Mouse (Mus musculus) kidney, adult 8-10 months (tissue): ENCODE results near the gene Dennd1b.

Experiments used
- DNase-seq, 2 experiments: peaks; one replicate each; pipeline ENCODE4 v3.0.0; 2022

Dennd1b gene

DNA sequence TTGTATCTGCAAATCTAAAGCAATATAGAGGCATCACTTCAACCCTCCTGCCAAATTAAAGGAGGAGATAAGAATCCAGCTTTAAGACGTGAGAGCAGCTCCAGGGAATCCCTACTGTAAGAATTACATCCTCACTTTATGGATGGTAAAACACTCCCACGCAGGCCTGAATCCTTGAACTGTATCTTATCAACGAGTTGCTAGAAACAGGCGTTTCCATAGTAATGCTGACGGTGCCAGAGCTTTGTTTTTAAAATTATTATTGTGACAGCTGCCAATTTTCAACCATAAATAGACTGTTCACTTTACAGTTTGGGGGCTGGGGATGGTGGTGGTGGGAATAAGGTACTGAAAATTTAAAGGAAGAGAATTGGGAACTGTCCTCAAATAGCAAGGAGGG lies 239.8 kb downstream of the Dennd1b start:
- no peak for DNase-seq

DNA sequence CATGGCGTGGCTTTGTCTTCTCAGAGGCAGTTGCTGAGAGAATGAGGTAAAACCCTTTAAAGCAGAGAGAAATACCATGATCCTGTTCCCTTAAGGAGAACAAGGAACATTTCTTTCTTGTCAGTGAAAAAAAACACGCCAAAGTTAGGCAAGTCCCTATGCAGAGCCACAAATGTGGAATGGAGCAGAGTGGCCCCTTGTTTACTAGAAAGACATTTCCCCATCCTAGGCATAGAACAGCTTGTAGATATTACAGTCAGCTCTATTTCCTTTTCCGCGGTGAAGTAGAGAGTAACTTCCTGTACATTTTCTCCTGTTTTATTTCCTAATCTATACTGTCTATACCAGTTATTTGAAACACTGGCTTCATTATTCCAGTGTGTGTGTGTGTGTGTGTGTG lies 243.0 kb downstream of the Dennd1b start:
- DNase-seq, result no peak

DNA sequence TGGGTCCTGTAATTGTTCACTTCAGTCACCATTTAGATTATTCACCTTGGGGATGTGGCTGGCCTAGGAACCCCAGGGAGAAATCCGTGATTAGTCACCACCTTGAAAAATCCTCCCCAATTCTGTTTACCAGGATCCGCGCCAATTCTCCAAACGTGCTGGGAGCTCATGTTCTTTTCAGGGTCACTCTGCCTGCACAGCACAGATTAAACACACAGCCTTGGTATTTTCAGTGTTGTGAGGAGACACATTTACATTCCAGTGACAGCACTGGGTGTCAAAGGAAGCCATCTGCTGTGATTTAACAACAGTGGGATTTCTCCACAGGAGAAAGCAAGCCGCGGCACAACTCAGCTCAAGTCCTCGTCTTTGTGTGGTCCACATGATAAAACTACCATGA lies 246.6 kb downstream of the Dennd1b start:
- no peak for DNase-seq

DNA sequence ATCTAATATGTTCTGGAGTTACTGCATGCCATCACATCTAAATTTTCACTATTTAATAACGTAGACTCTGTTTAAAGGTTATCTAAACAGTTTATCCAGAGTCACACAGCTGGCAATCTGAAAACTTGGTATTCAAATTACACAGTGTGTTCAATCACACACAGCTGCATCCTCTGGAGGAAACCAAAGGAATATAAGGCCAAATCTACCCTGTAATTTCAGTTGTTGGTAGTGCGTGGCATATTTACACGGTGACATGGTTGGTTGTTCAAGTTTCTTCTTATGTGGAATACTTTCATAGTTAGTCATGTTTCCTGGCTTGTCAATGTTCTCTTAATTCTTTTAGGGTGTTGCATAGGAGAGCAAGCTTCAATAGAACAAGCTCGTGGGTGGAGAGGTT lies 247.3 kb downstream of the Dennd1b start:
- no peak for DNase-seq

DNA sequence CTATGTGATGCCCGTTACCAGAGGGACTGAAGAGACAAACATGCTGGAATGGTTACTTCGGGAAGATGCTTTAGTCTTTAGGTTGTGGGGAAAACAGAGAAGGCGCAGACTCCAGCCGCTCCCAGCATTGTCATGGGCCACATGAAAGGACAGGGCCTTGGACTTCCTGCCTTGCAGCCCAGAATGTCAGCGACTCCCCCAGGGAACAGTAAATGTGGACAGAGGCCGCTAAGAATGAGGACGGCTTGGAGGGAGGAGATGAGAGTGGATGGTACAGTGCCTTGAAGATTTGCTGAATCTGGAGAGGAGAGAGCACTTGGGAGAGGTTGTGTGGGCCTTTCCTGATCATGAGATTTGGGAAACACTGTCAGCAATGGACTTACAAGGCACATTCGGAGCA lies 252.1 kb downstream of the Dennd1b start:
- no peak for DNase-seq

DNA sequence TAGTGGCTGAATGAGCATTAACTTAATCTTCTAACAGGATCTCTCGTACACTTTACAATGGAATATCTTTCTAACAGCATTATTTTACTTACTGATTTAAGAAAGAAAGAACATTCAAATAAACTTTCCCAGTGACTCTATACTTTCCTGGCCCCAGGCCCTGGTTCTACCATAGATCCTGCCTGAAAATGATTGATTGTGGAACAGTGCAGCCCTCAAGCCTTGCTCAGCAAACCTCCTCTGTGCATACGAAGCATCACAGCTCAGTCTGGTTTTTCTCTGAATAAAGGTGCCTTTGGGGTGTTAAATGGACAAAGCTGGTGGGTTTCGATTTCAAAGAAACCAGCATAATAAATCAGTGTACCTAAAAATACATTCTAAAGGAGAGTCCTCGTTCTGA lies 260.6 kb downstream of the Dennd1b start:
- DNase-seq, result no peak

DNA sequence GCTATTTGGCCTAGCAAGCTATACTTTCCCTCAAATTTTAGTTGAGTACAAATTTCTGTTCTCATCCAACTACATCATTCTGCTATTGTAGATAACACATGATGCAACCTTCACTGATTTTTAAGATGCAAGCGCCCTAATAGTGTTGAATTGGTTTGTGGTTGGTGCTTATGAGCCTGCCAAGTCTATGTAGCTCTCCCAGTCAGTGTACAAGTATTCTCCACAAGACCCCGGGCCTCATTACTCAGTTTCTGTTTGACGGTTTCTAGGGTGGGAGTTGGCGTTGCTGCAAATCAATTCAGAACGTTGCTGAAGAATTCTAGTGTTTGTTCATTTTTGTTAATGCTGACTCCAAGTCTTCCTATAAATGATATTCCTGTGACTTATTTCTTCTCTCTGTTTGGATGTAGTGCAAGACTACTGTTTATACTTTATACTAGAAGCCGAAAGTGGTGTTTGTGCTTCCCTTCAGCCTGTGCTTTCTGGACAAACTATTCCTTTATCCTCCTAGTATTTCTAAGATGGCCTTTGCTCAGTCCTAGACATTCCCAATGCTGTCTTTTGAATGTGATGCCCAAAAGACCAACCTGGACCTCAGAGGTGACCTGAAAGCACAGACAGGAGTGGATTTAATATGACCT lies 261.2 kb downstream of the Dennd1b start:
- DNase-seq, result no peak
